Mouse (Mus musculus): Measurements from ENCODE around the gene Klhl7.

Klhl7 gene

DNA sequence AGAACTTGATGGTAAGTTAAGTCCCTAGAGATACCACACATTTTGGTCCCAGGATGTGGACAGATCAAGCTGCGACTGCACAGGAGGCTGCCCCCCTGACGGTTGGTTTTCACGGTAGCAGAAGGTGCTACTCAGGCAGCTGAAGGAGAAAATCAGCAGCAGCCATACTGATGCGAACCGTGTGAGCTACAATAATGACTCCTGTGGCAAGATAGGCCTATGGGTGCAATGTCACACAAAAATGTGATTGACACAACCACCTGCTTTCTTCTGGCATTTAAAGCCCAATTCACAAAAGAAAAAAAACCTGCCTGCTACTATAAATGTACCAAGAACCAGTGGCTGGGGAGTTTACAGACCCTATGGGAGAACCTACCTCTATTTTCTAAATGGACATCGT is 37.4 kb upstream of the Klhl7 start:
- no peak overlapping the region for H3K4me3 ChIP-seq (replicated peaks; ENCODE audit: low read length)
- H3K36me3 ChIP-seq (ENCODE audit: insufficient read depth, low read length) = no peaks in the 10 kb centered on the region
- TF ChIP-seq NANOG (IDR thresholded peaks at IDR 0.05; ENCODE audit: borderline replicate concordance, low read length) = no peak
- TF ChIP-seq CTCF (conservative IDR thresholded peaks at IDR 0.05; ENCODE audit: low read length) = no peak
- TF ChIP-seq POU5F1 (IDR thresholded peaks at IDR 0.05; ENCODE audit: borderline replicate concordance, low read length) = no peak
- H3K4me1 ChIP-seq (replicated peaks; ENCODE audit: low read depth, low read length) = peaks cover 17% of the 10 kb centered on the region
- no peaks in the 10 kb centered on the region for H3K9me3 ChIP-seq (ENCODE audit: low read length)
- H3K27me3 ChIP-seq (ENCODE audit: insufficient read depth, low read length) = no peaks in the 10 kb centered on the region

DNA sequence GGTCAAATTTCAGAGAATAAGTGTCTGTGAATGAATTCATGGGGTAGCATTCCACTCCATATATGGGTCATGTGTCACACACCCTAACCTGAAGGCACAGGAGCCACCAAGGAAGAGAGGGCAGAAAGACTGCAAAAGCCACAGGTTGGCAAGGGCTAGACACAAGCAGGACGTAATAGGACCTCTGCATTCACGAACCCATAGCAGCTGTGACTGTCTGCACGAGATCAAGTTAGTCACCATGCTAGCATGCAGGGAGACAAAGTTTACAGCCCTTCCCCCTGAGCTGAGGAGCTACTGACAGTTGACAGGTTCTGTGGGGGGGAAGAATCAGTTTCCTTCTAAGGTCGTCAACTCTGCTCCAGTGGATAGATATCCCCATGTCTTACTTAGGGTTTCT is 36.9 kb upstream of the Klhl7 start:
- Histone ChIP-seq H3K4me1 (replicated peaks; ENCODE audit: low read depth, low read length) (peaks cover 17% of the 10 kb centered on the region), H3K36me3 (ENCODE audit: insufficient read depth, low read length) (no peaks in the 10 kb centered on the region), H3K9me3 (ENCODE audit: low read length) (no peaks in the 10 kb centered on the region), H3K4me3 (replicated peaks; ENCODE audit: low read length) (no peak overlapping the region), H3K27me3 (ENCODE audit: insufficient read depth, low read length) (0 out of 2 replicates have a peak, but pooled peaks cover 2% of the 10 kb centered on the region)
- TF ChIP-seq CTCF (conservative IDR thresholded peaks at IDR 0.05; ENCODE audit: low read length) (no peak), POU5F1 (IDR thresholded peaks at IDR 0.05; ENCODE audit: borderline replicate concordance, low read length) (no peak), NANOG (IDR thresholded peaks at IDR 0.05; ENCODE audit: borderline replicate concordance, low read length) (no peak)

DNA sequence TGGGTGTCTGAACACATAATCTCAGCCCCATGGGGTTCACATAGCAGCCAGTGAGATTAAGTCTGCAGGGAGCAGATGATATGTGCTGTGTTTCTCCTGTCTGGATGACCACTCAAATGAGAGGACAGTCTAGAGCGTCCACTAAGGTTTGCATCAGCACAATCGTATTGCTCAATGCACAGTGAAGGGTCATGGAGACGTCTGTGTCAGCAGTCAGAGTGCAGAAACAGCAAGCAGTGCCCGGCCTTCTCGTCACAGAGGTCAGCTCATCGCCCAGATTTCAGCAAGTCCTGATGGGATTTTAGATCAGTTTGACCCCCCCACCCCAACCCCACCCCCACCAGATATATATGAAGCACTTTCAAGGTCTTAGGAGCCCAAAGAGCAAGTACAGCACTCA is 31.4 kb upstream of the Klhl7 start:
- H3K9me3 ChIP-seq (ENCODE audit: low read length) = no peaks in the 10 kb centered on the region
- 0 out of 2 replicates have a peak, but pooled peaks cover 5% of the 10 kb centered on the region for H3K27me3 ChIP-seq (ENCODE audit: insufficient read depth, low read length)
- H3K4me3 ChIP-seq (replicated peaks; ENCODE audit: low read length) = no peak overlapping the region
- TF ChIP-seq POU5F1 (IDR thresholded peaks at IDR 0.05; ENCODE audit: borderline replicate concordance, low read length) (no peak), CTCF (conservative IDR thresholded peaks at IDR 0.05; ENCODE audit: low read length) (no peak), NANOG (IDR thresholded peaks at IDR 0.05; ENCODE audit: borderline replicate concordance, low read length) (no peak)
- peaks cover 16% of the 10 kb centered on the region for H3K4me1 ChIP-seq (replicated peaks; ENCODE audit: low read depth, low read length)
- H3K36me3 ChIP-seq (ENCODE audit: insufficient read depth, low read length) = no peaks in the 10 kb centered on the region

- no peak overlapping the region for H3K4me3 ChIP-seq (replicated peaks; ENCODE audit: low read length)
- no peaks in the 10 kb centered on the region for H3K9me3 ChIP-seq (ENCODE audit: low read length)
- peaks cover 5% of the 10 kb centered on the region; the same call in 1 of the 2 replicates for H3K4me1 ChIP-seq (replicated peaks; ENCODE audit: low read depth, low read length)
- H3K36me3 ChIP-seq (ENCODE audit: insufficient read depth, low read length) = no peaks in the 10 kb centered on the region
- 0 out of 2 replicates have a peak, but pooled peaks cover 5% of the 10 kb centered on the region for H3K27me3 ChIP-seq (ENCODE audit: insufficient read depth, low read length)
- no peak for TF ChIP-seq POU5F1 (IDR thresholded peaks at IDR 0.05; ENCODE audit: borderline replicate concordance, low read length)
- TF ChIP-seq CTCF (conservative IDR thresholded peaks at IDR 0.05; ENCODE audit: low read length) = no peak
- no peak for TF ChIP-seq NANOG (IDR thresholded peaks at IDR 0.05; ENCODE audit: borderline replicate concordance, low read length)
Observed at GRCm38 (mm10) chr5:24072031-24072430, 28.4 kb upstream of the Klhl7 start.

- Histone ChIP-seq H3K4me3 (replicated peaks; ENCODE audit: low read length) (no peak overlapping the region; the same call in 1 of the 2 replicates), H3K27me3 (ENCODE audit: insufficient read depth, low read length) (peaks cover 2% of the 10 kb centered on the region; the same call in 1 of the 2 replicates)
- TF ChIP-seq POU5F1 (IDR thresholded peaks at IDR 0.05; ENCODE audit: borderline replicate concordance, low read length) (no peak), CTCF (conservative IDR thresholded peaks at IDR 0.05; ENCODE audit: low read length) (peak; percentile 31)
Observed at GRCm38 (mm10) chr5:24076986-24077718, 23.3 kb upstream of the Klhl7 start.

DNA sequence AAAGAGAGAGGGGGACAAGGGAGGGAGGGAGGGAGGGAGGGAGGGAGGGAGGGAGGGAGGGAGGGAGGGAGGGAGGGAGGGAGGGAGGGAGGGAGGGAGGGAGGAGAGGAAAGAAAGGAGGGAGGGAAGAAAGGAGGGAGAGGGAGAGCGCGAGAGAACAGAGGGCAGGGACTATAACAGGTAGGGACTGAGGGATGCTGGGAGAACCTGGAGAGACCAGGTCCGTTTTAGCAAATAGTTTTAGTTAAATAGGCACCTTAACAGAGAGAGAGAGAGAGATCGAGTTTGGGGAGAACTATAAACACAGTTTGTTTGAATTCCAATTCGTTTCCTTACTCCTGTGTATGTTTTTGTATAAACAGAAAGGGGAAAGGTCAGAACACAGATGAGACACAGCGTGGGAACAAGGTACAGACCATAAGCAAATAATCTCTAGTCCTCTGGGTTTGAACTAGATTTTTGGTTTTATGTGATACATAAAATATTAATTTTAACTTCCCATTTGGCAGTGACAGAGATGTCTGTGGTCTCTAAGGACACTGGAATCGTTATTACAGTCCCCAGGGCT is 22.6 kb upstream of the Klhl7 start:
- Histone ChIP-seq H3K27me3 (ENCODE audit: insufficient read depth, low read length) (peaks cover 3% of the 10 kb centered on the region; the same call in 1 of the 2 replicates), H3K4me3 (replicated peaks; ENCODE audit: low read length) (no peak overlapping the region), H3K9me3 (ENCODE audit: low read length) (no peaks in the 10 kb centered on the region), H3K4me1 (replicated peaks; ENCODE audit: low read depth, low read length) (peaks cover 16% of the 10 kb centered on the region), H3K36me3 (ENCODE audit: insufficient read depth, low read length) (no peaks in the 10 kb centered on the region)
- TF ChIP-seq POU5F1 (IDR thresholded peaks at IDR 0.05; ENCODE audit: borderline replicate concordance, low read length) (no peak), CTCF (conservative IDR thresholded peaks at IDR 0.05; ENCODE audit: low read length) (no peak), NANOG (IDR thresholded peaks at IDR 0.05; ENCODE audit: borderline replicate concordance, low read length) (no peak)

More at GRCm38 (mm10) chr5:24076986-24077718, 23.3 kb upstream of the Klhl7 start:
- peaks cover 16% of the 10 kb centered on the region for H3K4me1 ChIP-seq (replicated peaks; ENCODE audit: low read depth, low read length)
- no peaks in the 10 kb centered on the region for H3K36me3 ChIP-seq (ENCODE audit: insufficient read depth, low read length)
- no peaks in the 10 kb centered on the region for H3K9me3 ChIP-seq (ENCODE audit: low read length)

- no peaks in the 10 kb centered on the region for H3K36me3 ChIP-seq (ENCODE audit: insufficient read depth, low read length)
- no peak overlapping the region for H3K4me3 ChIP-seq (replicated peaks; ENCODE audit: low read length)
- H3K4me1 ChIP-seq (replicated peaks; ENCODE audit: low read depth, low read length) = peaks cover 16% of the 10 kb centered on the region
- peaks cover 3% of the 10 kb centered on the region; the same call in 1 of the 2 replicates for H3K27me3 ChIP-seq (ENCODE audit: insufficient read depth, low read length)
- TF ChIP-seq CTCF (conservative IDR thresholded peaks at IDR 0.05; ENCODE audit: low read length) (peak; percentile 23; the same call in 1 of the 2 replicates), NANOG (IDR thresholded peaks at IDR 0.05; ENCODE audit: borderline replicate concordance, low read length) (no peak)
- no peaks in the 10 kb centered on the region for H3K9me3 ChIP-seq (ENCODE audit: low read length)
Observed at GRCm38 (mm10) chr5:24078420-24079179, 21.8 kb upstream of the Klhl7 start.

- peaks cover 6% of the 10 kb centered on the region; the same call in 1 of the 2 replicates for H3K27me3 ChIP-seq (ENCODE audit: insufficient read depth, low read length)
- H3K36me3 ChIP-seq (ENCODE audit: insufficient read depth, low read length) = no peaks in the 10 kb centered on the region
- no peak for TF ChIP-seq NANOG (IDR thresholded peaks at IDR 0.05; ENCODE audit: borderline replicate concordance, low read length)
- TF ChIP-seq POU5F1 (IDR thresholded peaks at IDR 0.05; ENCODE audit: borderline replicate concordance, low read length) = no peak
- no peak for TF ChIP-seq CTCF (conservative IDR thresholded peaks at IDR 0.05; ENCODE audit: low read length)
- no peaks in the 10 kb centered on the region for H3K9me3 ChIP-seq (ENCODE audit: low read length)
- H3K4me3 ChIP-seq (replicated peaks; ENCODE audit: low read length) = no peak overlapping the region
- H3K4me1 ChIP-seq (replicated peaks; ENCODE audit: low read depth, low read length) = peaks cover 33% of the 10 kb centered on the region
Observed at GRCm38 (mm10) chr5:24080826-24081225, 19.6 kb upstream of the Klhl7 start.

Measured in E14TG2a.4 (cell line).